Mouse (Mus musculus): Measurements from ENCODE around the gene F10. TPM values are rescaled to one million over a fixed set of nuclear protein-coding genes. Genes with fewer than 3 reads are reported as not detected.
A peak's percentile ranks its signal among the peaks of the same experiment; 100 is the strongest.
"Not testable (repeated sequence)": the region's sequence is repeated elsewhere in the genome, so short reads cannot be mapped to it uniquely, and the experiment has no call there.

Gene F10
- polyA plus RNA-seq, 1 experiment from 2014 or later: 0.37 TPM

GRCm38 (mm10) chr8:13063112-13063511, 26.0 kb downstream of the F10 start:
- Histone ChIP-seq H3K36me3 (no peaks in the 10 kb centered on the region), H3K9me3 (no peaks in the 10 kb centered on the region), H3K9ac (no peak overlapping the region), H3K27me3 (no peaks in the 10 kb centered on the region), H3K4me1 (no peaks in the 10 kb centered on the region; the same call in 1 of the 2 replicates), H3K4me2 (replicated peaks) (no peak overlapping the region), H3K4me3 (no peak overlapping the region), H3K27ac (no peak overlapping the region)
- ATAC-seq (ENCODE audit: insufficient number of reproducible peaks, insufficient read depth, low FRiP score, low TSS enrichment): no peak
- WGBS: 65% methylated on average over 16 of the region's 16 CpGs

GRCm38 (mm10) chr8:13073255-13073654, 36.1 kb downstream of the F10 start:
- no peak for ATAC-seq (ENCODE audit: insufficient number of reproducible peaks, insufficient read depth, low FRiP score, low TSS enrichment)
- Histone ChIP-seq H3K9ac (no peak overlapping the region), H3K4me1 (no peaks in the 10 kb centered on the region), H3K27ac (no peak overlapping the region), H3K9me3 (no peaks in the 10 kb centered on the region), H3K4me2 (replicated peaks) (no peak overlapping the region), H3K27me3 (no peaks in the 10 kb centered on the region), H3K36me3 (peaks cover 49% of the 10 kb centered on the region), H3K4me3 (no peak overlapping the region)
- 94% methylated on average over 11 of the region's 11 CpGs for WGBS

GRCm38 (mm10) chr8:13075044-13075443, 37.9 kb downstream of the F10 start:
- H3K27me3 ChIP-seq: no peaks in the 10 kb centered on the region
- no peaks in the 10 kb centered on the region for H3K9me3 ChIP-seq
- H3K36me3 ChIP-seq: peaks cover 67% of the 10 kb centered on the region
- H3K4me1 ChIP-seq: no peaks in the 10 kb centered on the region
- H3K4me2 ChIP-seq (replicated peaks): no peak overlapping the region
- WGBS: 93% methylated on average over 8 of the region's 8 CpGs
- H3K27ac ChIP-seq: no peak overlapping the region
- no peak overlapping the region for H3K9ac ChIP-seq
- no peak for ATAC-seq (ENCODE audit: insufficient number of reproducible peaks, insufficient read depth, low FRiP score, low TSS enrichment)
- H3K4me3 ChIP-seq: no peak overlapping the region

GRCm38 (mm10) chr8:13075579-13075978, 38.5 kb downstream of the F10 start:
- not testable (repeated sequence) for H3K4me3 ChIP-seq; ATAC-seq (ENCODE audit: insufficient number of reproducible peaks, insufficient read depth, low FRiP score, low TSS enrichment); H3K9ac ChIP-seq; H3K4me2 ChIP-seq (replicated peaks); H3K27ac ChIP-seq; H3K4me1 ChIP-seq; H3K27me3 ChIP-seq; H3K9me3 ChIP-seq
- peaks cover 72% of the 10 kb centered on the region for H3K36me3 ChIP-seq
- WGBS: 95% methylated on average over 1 of the region's 1 CpGs

DNA sequence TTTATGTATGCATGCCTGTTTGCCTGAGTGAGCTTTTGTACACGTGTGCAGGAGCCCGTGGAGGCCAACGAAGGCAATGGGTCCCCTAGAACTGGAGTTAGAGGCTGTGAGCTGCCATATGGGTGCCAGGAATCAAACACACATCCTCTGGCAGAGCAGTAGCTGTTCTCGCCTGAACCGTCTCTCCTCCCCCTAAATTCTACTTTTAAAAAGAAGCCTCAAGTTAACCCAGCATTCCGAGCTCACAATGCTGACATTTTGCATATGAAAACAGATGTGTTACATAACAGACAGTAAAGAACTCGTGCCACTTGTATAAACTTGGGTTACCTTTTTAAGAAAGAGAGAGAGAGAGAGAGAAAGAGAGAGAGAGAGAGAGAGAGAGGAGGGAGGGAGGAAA, 40.4 kb downstream of the F10 start:
- Histone ChIP-seq H3K27me3 (no peaks in the 10 kb centered on the region), H3K4me2 (replicated peaks) (no peak overlapping the region), H3K4me3 (no peak overlapping the region), H3K36me3 (peaks cover 91% of the 10 kb centered on the region), H3K27ac (no peak overlapping the region), H3K9me3 (no peaks in the 10 kb centered on the region), H3K9ac (no peak overlapping the region), H3K4me1 (no peaks in the 10 kb centered on the region)
- no peak for ATAC-seq (ENCODE audit: insufficient number of reproducible peaks, insufficient read depth, low FRiP score, low TSS enrichment)
- 87% methylated on average over 7 of the region's 7 CpGs for WGBS

- peak overlapping the region; percentile 97 for H3K4me3 ChIP-seq
- no peaks in the 10 kb centered on the region for H3K27me3 ChIP-seq
- peak; percentile 74 for ATAC-seq (ENCODE audit: insufficient number of reproducible peaks, insufficient read depth, low FRiP score, low TSS enrichment)
- H3K9me3 ChIP-seq: no peaks in the 10 kb centered on the region
- peak overlapping the region; percentile 88 for H3K27ac ChIP-seq
- peak overlapping the region; percentile 67 for H3K9ac ChIP-seq
- H3K36me3 ChIP-seq: 0 out of 2 replicates have a peak, but pooled peaks cover 12% of the 10 kb centered on the region
- WGBS: 0% methylated on average over 45 of the region's 45 CpGs
- peak overlapping the region; percentile 95 for H3K4me2 ChIP-seq (replicated peaks)
- H3K4me1 ChIP-seq: peaks cover 15% of the 10 kb centered on the region
These were observed 67.6 kb downstream of the F10 start for GRCm38 (mm10) chr8:13104691-13105086.

- peak within 1 kb of the TSS; percentile 97 for H3K4me3 ChIP-seq
- peak; percentile 94 for ATAC-seq (ENCODE audit: insufficient number of reproducible peaks, insufficient read depth, low FRiP score, low TSS enrichment)
- H3K27me3 ChIP-seq: no peaks in the 10 kb centered on the region
- peak within 1 kb of the TSS; percentile 88 for H3K27ac ChIP-seq
- H3K9me3 ChIP-seq: no peaks in the 10 kb centered on the region
- peaks cover 15% of the 10 kb centered on the region for H3K4me1 ChIP-seq
- under 1% methylated on average over 80 of the region's 87 CpGs for WGBS
- 0 out of 2 replicates have a peak, but pooled peaks cover 12% of the 10 kb centered on the region for H3K36me3 ChIP-seq
- peak within 1 kb of the TSS; percentile 95 for H3K9ac ChIP-seq
- H3K4me2 ChIP-seq (replicated peaks): peak within 1 kb of the TSS; percentile 95
These were observed 68.2 kb downstream of the F10 start, which contains the start of the genes Pcid2 and Cul4a for GRCm38 (mm10) chr8:13105087-13105881. Pcid2 (minus strand) TSS chr8:13105459. Cul4a (plus strand) TSS chr8:13105621.

GRCm38 (mm10) chr8:13105908-13106551, 68.9 kb downstream of the F10 start:
- Histone ChIP-seq H3K27ac (peak overlapping the region; percentile 81), H3K27me3 (no peaks in the 10 kb centered on the region), H3K9ac (peak overlapping the region; percentile 95), H3K4me3 (peak overlapping the region; percentile 97), H3K4me2 (replicated peaks) (peak overlapping the region; percentile 95), H3K9me3 (no peaks in the 10 kb centered on the region), H3K4me1 (peaks cover 15% of the 10 kb centered on the region), H3K36me3 (0 out of 2 replicates have a peak, but pooled peaks cover 12% of the 10 kb centered on the region)
- ATAC-seq (ENCODE audit: insufficient number of reproducible peaks, insufficient read depth, low FRiP score, low TSS enrichment): peak; percentile 60
- under 1% methylated on average over 61 of the region's 63 CpGs for WGBS

Other genes with a start within 250 kb of the F10 start
- gene Mcf2l, start 163.5 kb upstream of the F10 start, polyA plus RNA-seq (2016; fragmentation: Nextera tagmentation; extraction: Ambion mirVana): 24.9 and 25.6 TPM in 2 replicates
- not detected in 2 replicates for gene F7, start 11.3 kb upstream of the F10 start, polyA plus RNA-seq (2016; fragmentation: Nextera tagmentation; extraction: Ambion mirVana)
- gene Proz, start 23.6 kb downstream of the F10 start, polyA plus RNA-seq (2016; fragmentation: Nextera tagmentation; extraction: Ambion mirVana): 0.33 and 0.45 TPM in 2 replicates
- gene Pcid2, start 68.2 kb downstream of the F10 start, polyA plus RNA-seq (2016; fragmentation: Nextera tagmentation; extraction: Ambion mirVana): 52.9 and 53.2 TPM in 2 replicates
- gene Cul4a, start 68.3 kb downstream of the F10 start, polyA plus RNA-seq (2016; fragmentation: Nextera tagmentation; extraction: Ambion mirVana): 108 and 109 TPM in 2 replicates
- 236 and 247 TPM in 2 replicates for gene Lamp1, start 121.9 kb downstream of the F10 start, polyA plus RNA-seq (2016; fragmentation: Nextera tagmentation; extraction: Ambion mirVana)
- gene Grtp1, start 163.3 kb downstream of the F10 start, polyA plus RNA-seq (2016; fragmentation: Nextera tagmentation; extraction: Ambion mirVana): 13.1 and 15.0 TPM in 2 replicates
- 0.49 TPM in 1 of 2 replicates, not detected in the other for gene Adprhl1, start 216.9 kb downstream of the F10 start, polyA plus RNA-seq (2016; fragmentation: Nextera tagmentation; extraction: Ambion mirVana)

Data from embryonic facial prominence, embryonic 12.5 days (tissue).